Mouse (Mus musculus) yolk sac, embryonic 10.5 days (tissue): ENCODE measurements around the gene Allc.

Source experiments
- DNase-seq: peaks from one replicate; pipeline ENCODE4 v3.0.0-alpha.2; 2017; ENCODE audit warnings: low spot score

The Allc gene

GRCm38 (mm10) chr12:28582423-28582822 lies at the start of gene Allc:
Allc (minus strand) TSS chr12:28582523.
- no peak for DNase-seq

- no peak for DNase-seq
Measured at GRCm38 (mm10) chr12:28628436-28628835, 46.1 kb upstream of the Allc start.

- DNase-seq, result no peak
Measured at GRCm38 (mm10) chr12:28627092-28627491, 44.8 kb upstream of the Allc start.

- DNase-seq, result no peak
Measured at GRCm38 (mm10) chr12:28625407-28625806, 43.1 kb upstream of the Allc start.

GRCm38 (mm10) chr12:28624251-28624650 lies 41.9 kb upstream of the Allc start:
- DNase-seq, result no peak

GRCm38 (mm10) chr12:28623195-28623594 lies 40.9 kb upstream of the Allc start, which contains the start of gene Colec11:
Colec11 (minus strand) TSS chr12:28623377.
- no peak for DNase-seq

- no peak for DNase-seq
Measured at GRCm38 (mm10) chr12:28622641-28623040, 40.3 kb upstream of the Allc start.

GRCm38 (mm10) chr12:28622167-28622532 lies 39.8 kb upstream of the Allc start:
- peak; percentile 45 for DNase-seq

GRCm38 (mm10) chr12:28621451-28622166 lies 39.3 kb upstream of the Allc start:
- DNase-seq, result no peak

- DNase-seq, result no peak
Measured at GRCm38 (mm10) chr12:28617297-28617696, 35.0 kb upstream of the Allc start.

- DNase-seq, result no peak
Measured at GRCm38 (mm10) chr12:28614401-28614800, 32.1 kb upstream of the Allc start.

GRCm38 (mm10) chr12:28612391-28612790 lies 30.1 kb upstream of the Allc start:
- no peak for DNase-seq

- no peak for DNase-seq
Measured at GRCm38 (mm10) chr12:28607546-28608305, 25.4 kb upstream of the Allc start.

GRCm38 (mm10) chr12:28603494-28603893 lies 21.2 kb upstream of the Allc start:
- DNase-seq, result no peak

GRCm38 (mm10) chr12:28602259-28602658 lies 19.9 kb upstream of the Allc start:
- DNase-seq, result no peak

GRCm38 (mm10) chr12:28598526-28598991 lies 16.2 kb upstream of the Allc start:
- DNase-seq, result no peak

- DNase-seq, result no peak
Measured at GRCm38 (mm10) chr12:28598110-28598509, 15.8 kb upstream of the Allc start.

- no peak for DNase-seq
Measured at GRCm38 (mm10) chr12:28597699-28598098, 15.4 kb upstream of the Allc start.

- no peak for DNase-seq
Measured at GRCm38 (mm10) chr12:28596851-28597250, 14.5 kb upstream of the Allc start.

GRCm38 (mm10) chr12:28590428-28590827 lies 8.1 kb upstream of the Allc start:
- no peak for DNase-seq

- peak; percentile 81 for DNase-seq
Measured at GRCm38 (mm10) chr12:28589090-28589868, 7.0 kb upstream of the Allc start.

- no peak for DNase-seq
Measured at GRCm38 (mm10) chr12:28587949-28588348, 5.6 kb upstream of the Allc start.

- DNase-seq, result no peak
Measured at GRCm38 (mm10) chr12:28584036-28584435, 1.7 kb upstream of the Allc start.
